Mouse (Mus musculus) frontal cortex, adult 2 months (tissue): ENCODE measurements around the gene Kctd20. TPM values are rescaled to one million over a fixed set of nuclear protein-coding genes. Genes with fewer than 3 reads are reported as not detected.
"Not testable (repeated sequence)": the region's sequence is repeated elsewhere in the genome, so short reads cannot be mapped to it uniquely, and the experiment has no call there.

Experiments used
- DNase-seq, 2 experiments: peaks; one replicate each; pipeline ENCODE4 v3.0.0; 2022; ENCODE audit warnings: low spot score in 1 of 2; ENCODE audit errors: extremely low spot score in 1 of 2
- polyA plus RNA-seq: library from polyadenylated mRNA; depleted of rRNA; stranded (reverse); fragments of >200 nt; gene quantifications from 2 replicates; pipeline ENCODE4 v1.2.3, GENCODE M21; 2012

Gene Kctd20
- polyA plus RNA-seq, 1 experiment, result 50.1 TPM

GRCm38 (mm10) chr17:28981081-28981480 lies 29.3 kb downstream of the Kctd20 start:
- DNase-seq, result no peak

DNA sequence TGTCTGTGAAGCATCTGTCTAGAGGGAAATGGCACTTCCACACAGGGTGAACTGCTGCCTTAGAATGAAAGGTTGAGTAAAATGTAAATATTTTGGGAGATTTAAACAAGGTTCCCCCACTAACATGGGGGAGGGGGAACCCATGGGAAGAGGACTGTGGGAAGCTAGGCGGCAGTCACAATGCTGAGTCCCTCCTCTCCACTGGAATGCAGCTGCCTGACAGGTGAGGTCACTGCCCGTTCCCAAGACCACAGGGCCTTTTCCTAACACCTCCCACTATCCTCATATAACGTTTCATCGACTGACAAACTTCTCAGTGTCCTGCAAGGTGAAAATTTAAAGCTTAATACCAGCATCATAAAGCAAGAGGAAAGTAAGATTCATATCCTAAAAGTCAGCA lies 30.8 kb downstream of the Kctd20 start:
- DNase-seq, result no peak

DNA sequence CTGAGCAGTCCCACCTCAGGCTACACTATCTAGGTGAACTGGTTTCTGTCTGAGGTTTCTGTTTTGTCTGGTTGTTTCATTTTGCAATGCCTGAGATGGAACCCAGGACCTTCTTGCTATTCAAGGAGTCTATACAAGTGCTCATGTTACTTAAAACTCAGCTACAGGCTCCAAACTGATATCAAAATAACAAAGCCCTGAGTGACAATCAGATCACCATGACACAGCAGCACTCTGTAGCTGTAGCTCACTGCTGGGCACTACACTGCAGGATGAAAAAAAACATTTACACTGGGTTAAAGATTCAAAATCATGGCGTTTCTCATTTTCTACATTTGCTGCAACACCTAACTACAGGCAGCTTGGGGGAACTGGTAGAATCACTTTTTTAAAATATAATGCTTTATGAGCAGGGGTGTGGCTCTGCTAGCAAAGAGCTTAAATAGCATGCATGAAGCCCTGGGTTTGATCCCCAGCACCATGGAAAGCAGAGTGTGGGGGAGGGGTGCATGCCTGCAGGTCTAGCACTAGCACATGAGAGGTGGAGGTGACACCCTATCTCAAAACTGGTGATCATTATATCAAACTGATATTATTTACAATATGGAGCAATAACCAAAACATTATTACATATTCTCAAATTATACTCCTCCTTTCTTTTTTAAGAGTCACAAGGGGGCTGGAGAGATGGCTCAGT lies 33.1 kb downstream of the Kctd20 start:
- no peak for DNase-seq

GRCm38 (mm10) chr17:28986833-28987232 lies 35.1 kb downstream of the Kctd20 start:
- DNase-seq, result peak in 1 of 2 experiments; percentile 25

DNA sequence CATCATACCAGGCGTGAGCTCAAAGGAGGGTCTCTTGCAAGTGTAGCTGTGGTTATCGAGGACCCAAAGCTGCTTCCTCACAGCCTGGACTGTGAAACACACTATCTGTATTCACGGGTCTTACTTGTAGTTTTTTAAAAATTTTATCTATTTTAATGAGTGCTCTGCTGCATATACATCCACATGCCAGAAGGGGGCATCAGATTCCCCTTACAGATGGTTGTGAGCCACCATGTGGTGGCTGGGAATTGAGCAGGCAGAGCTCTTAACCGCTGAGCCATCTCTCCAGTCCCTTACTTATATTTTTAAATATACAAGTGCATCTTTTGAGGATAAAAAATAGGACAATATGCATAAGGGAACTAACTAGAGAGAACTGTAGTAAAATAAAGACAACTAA lies 36.0 kb downstream of the Kctd20 start:
- peak in 1 of 2 experiments; percentile 54 for DNase-seq

DNA sequence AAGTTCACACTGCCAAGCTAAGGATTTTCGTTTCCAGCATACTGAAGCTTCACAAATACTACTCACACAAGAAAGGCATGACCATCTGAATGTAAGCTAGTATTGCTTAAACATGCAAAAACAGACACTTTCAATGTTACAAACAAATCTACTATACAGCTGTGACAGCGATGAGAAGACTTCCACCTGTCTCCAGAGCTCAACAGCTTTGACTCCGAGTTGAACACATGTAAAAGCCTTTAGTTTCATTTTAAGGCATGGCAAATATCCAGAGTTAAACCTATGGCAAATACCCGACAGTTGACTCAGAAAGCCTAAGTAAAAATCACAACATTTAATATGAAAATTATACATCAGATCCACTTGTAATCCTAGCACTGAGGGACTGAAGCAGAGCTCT lies 36.5 kb downstream of the Kctd20 start:
- no peak for DNase-seq

- no peak for DNase-seq
Observed at GRCm38 (mm10) chr17:28988996-28989395, 37.2 kb downstream of the Kctd20 start.

GRCm38 (mm10) chr17:28990060-28990459 lies 38.3 kb downstream of the Kctd20 start:
- no peak for DNase-seq

DNA sequence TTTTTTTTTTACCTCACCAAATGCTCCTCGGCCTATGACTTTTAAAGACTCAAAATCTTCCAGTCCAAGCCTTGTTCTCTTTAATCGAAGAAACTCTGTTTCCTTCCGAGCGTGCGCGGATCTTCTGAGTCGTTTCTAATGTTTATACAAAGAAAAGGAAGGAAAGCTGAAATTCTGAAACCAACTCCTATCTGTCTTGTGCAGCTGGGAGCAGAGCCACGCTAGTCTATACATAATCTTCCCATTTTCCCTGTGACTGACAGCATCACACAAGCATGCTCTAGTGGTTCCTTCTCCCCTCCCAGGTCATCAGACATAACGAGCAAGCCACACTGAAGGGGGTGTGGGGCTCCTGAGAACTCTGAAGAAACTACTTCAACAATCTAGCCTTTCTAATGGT lies 39.5 kb downstream of the Kctd20 start:
- no peak for DNase-seq

DNA sequence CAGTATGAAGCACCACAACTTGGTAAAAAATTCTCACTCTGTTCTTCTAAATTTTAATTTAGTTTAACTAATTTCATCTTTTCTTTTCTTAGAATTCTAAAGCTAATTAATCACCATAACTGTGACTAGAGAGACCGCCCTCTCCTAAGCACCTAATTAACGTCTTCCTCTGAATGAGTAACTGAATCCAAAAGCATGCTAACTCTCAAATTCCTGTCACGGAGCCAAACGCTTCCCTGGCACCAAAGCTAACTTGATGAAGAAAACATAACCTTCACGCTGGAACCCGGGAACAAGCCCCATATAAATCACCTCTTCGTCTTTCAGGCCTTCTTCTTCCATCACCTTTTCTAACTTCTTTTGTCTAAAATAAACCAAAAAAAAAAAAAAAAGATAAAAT lies 40.4 kb downstream of the Kctd20 start:
- peak in 1 of 2 experiments; percentile 63 for DNase-seq

GRCm38 (mm10) chr17:28993004-28993403 lies 41.3 kb downstream of the Kctd20 start:
- not testable (repeated sequence) for DNase-seq

GRCm38 (mm10) chr17:28994615-28995014 lies 42.9 kb downstream of the Kctd20 start:
- DNase-seq, result no peak

DNA sequence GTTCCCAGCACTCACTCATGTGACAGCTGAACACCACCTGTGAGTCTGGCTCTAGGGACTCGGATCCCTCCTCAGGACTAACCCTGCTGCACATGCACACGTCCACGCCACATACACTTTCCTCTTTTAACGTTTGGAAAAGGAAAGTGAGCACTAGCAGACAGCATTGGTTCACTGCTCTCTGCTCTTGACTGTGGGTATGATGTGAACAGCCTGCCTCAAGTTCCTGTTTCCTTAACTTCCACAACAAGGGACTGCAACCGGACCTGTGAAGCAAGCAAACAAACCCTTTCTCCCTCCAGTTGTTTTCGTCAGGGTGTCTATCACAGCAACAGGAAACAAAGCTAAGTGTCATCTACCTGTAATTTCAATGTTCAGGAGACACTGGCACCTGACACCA lies 48.7 kb downstream of the Kctd20 start:
- no peak for DNase-seq

DNA sequence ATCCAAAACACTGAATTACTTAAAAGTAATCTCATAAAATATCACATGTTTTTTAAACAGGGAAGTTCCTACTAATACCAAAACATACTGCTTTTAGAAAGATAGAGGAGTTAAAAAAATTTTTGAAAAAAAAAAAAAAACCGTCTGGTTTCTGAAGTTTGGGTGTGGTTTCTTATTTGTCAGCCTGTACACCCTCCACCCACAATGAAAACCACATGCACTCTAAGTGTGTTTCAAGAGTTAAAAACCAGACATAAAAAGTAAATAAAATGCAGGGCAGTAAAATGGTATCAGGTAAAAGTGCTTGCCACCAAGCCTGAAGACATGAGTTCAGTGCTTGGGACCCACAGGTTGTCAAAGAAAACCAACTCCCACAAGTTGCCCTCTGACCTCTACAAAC lies 52.0 kb downstream of the Kctd20 start:
- DNase-seq, result no peak

DNA sequence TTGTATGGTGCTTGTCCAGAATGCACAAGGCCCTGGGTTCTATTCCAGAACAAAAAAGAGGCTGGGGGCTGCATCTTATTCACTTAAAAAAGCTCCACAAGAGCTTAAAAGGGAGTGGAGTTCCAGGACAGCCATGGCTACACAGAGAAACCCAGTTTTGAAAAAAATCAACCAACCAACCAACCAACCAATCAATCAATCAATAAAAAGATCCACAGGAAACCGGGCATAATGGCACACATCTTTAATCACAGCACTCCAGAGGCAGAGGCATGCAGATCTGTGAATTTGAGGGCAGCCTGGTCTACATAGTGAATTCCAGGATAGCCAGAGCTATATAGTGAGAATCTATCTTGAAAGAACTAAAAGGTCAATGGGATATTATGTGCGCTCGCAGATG lies 53.3 kb downstream of the Kctd20 start:
- no peak for DNase-seq

- DNase-seq, result no peak
Observed at GRCm38 (mm10) chr17:29006812-29007211, 55.1 kb downstream of the Kctd20 start.

DNA sequence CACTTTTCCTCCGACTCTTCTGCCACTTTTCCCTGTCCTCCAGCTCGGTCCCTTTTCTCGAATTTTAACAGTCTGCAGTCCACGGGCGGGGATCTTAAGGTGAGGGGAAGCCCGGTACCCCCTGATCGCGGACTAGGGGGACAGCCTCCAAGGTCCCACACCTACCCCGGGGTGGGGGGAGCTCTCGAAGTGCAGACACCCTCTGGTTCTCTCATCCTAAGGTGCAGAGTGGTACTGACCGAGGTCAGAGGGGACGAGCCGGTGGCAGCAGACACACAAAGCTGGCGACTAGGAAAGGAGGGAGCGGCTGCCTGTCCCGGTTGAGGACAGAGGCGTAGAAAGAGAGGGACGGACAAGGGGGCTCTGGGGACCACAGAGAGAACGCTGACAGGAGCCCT lies 55.5 kb downstream of the Kctd20 start:
- DNase-seq, result no peak

- DNase-seq, result peak; percentile 59 to 89
Observed at GRCm38 (mm10) chr17:29007641-29008325, 56.0 kb downstream of the Kctd20 start, which contains the start of gene Stk38. Gene Stk38 (minus strand): TSS chr17:29007995.

DNA sequence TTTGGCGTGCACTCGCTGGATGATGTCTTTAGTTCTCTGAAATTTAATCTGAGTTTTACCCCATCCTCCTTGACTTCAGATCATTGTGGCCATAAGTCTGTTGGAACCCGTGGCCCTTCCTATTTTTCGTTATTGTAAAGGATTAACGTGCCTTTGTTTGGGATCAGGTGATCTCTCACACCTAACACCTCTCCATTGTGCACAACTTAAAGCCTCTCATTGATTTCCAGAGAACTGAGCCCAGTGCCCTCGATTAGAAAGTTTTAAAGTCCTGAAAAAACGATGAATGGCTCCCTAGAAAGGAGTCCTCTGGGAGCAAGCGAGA lies 56.5 kb downstream of the Kctd20 start:
- DNase-seq, result no peak

- DNase-seq, result no peak
Observed at GRCm38 (mm10) chr17:29009181-29009580, 57.4 kb downstream of the Kctd20 start.

DNA sequence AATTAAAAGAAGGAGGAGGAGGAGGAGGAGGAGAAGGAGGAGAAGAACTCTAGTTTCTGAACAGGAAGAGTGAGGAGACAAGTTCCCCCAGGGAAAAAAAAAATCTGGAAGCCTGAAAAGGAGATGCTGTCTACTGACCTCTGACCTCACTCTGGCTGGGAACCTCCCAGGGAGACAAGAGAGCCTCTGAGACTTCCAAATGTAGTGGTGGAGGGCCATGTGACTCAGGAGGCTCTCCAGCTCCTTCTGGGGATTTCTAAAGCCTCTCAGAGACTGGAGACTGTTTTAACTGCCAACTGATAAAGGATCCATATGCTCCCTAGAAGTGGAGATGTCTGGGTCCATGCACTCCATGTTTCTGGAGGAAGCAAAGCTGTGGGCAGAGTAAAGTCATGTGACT lies 62.5 kb downstream of the Kctd20 start:
- no peak for DNase-seq

- DNase-seq, result no peak
Observed at GRCm38 (mm10) chr17:29015638-29016037, 63.9 kb downstream of the Kctd20 start.
